Mouse (Mus musculus) left cerebral cortex, postnatal 25 days (tissue): ENCODE results near the gene Bdkrb1. TPM values are rescaled to one million over a fixed set of nuclear protein-coding genes. Genes with fewer than 3 reads are reported as not detected.

Experiments
- DNase-seq, 2 experiments: peaks; one replicate each; pipeline ENCODE4 v3.0.0; 2022; ENCODE audit warnings: low spot score in 2 of 2, mixed read lengths in 1 of 2
- intact Hi-C: fragments of 180-260 bp; cut with DNase I; formaldehyde crosslinking; loops from one replicate; pipeline ENCODE4 v1.15.1; 2025
- total RNA-seq, 2 experiments: library from RNA; stranded (reverse); gene quantifications; 2 replicates each; pipeline ENCODE4 v1.2.3; 2021

Bdkrb1 gene
- total RNA-seq, result not detected

DNA sequence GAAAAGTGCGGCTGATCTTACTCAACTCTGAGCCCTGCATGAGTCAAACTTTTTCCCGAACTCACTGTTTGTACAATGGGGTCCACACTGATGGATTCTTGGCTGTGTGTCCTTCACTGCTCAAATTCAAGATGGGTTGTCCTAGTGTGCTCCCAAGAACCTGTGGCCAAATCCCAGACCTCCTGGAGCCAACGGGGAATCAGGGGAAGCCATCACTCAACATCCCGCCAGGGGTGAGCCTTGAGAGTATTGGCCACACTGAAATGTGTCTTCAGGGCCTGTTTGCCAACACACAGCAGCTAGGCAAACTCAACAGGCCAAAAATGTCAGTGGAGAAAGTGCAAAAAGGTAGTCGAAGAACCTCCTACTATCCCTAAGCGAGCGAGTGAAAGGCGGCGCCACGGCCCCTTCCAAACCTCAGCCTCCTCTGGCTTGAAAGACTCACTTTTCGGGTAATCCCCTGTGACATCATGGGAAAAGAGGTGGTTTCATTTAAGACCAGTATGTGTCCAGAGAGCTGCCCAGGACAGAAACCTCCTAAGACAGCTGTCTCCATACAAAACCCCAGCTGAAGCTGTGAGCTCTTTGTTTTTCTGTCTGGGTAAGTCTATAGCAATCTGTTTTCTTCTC, at the start of gene Bdkrb1:
Gene Bdkrb1 (plus strand): TSS at position 505 of the 630 bp plus-strand sequence.
- no peak for DNase-seq
- intact Hi-C loops, result no loop called here

GRCm38 (mm10) chr12:105554151-105554772, 48.6 kb upstream of the Bdkrb1 start:
- intact Hi-C loops, result no loop called here
- DNase-seq, result no peak

- intact Hi-C loops, result no loop called here
- no peak for DNase-seq
Measured at GRCm38 (mm10) chr12:105555172-105555571, 47.7 kb upstream of the Bdkrb1 start.

GRCm38 (mm10) chr12:105557250-105557925, 45.5 kb upstream of the Bdkrb1 start:
- DNase-seq, result no peak
- intact Hi-C loops, result no loop called here

- DNase-seq, result peak in 1 of 2 experiments; percentile 82
- intact Hi-C loops, result no loop called here
Measured at GRCm38 (mm10) chr12:105561007-105561534, 41.8 kb upstream of the Bdkrb1 start.

GRCm38 (mm10) chr12:105562056-105562820, 40.6 kb upstream of the Bdkrb1 start:
- intact Hi-C loops, result no loop called here
- DNase-seq, result no peak

- intact Hi-C loops, result no loop called here
- no peak for DNase-seq
Measured at GRCm38 (mm10) chr12:105562936-105563680, 39.8 kb upstream of the Bdkrb1 start, which contains the start of gene Bdkrb2. Bdkrb2 (plus strand) TSS chr12:105563226.

- intact Hi-C loops, result no loop called here
- no peak for DNase-seq
Measured at GRCm38 (mm10) chr12:105563726-105564275, 39.1 kb upstream of the Bdkrb1 start.

GRCm38 (mm10) chr12:105565221-105565620, 37.7 kb upstream of the Bdkrb1 start:
- intact Hi-C loops, result no loop called here
- no peak for DNase-seq

GRCm38 (mm10) chr12:105571867-105572266, 31.0 kb upstream of the Bdkrb1 start:
- DNase-seq, result no peak
- intact Hi-C loops, result no loop called here

DNA sequence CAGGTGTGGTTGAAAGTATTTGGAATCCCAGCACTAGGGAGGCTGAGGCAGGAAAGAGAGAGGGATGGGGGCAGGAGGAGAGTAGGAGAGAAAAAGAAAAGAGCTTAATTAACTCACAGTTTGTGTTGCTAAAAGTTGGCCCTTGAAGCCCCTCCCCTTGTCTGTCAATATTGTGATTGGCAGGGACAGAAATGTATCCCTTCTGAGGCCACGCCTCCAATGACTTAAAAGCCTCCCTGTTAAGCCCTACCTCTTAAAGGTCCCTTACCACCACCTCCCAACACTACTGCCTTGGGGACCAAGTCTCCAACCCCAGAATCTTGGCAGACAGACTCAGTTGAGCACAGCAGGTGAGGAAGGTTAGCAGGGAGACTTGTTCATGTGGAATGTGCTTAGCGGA, 30.3 kb upstream of the Bdkrb1 start:
- intact Hi-C loops, result no loop called here
- DNase-seq, result no peak

- DNase-seq, result no peak
- intact Hi-C loops, result no loop called here
Measured at GRCm38 (mm10) chr12:105574356-105574755, 28.5 kb upstream of the Bdkrb1 start.

GRCm38 (mm10) chr12:105580490-105580889, 22.4 kb upstream of the Bdkrb1 start:
- intact Hi-C loops, result no loop called here
- DNase-seq, result no peak

DNA sequence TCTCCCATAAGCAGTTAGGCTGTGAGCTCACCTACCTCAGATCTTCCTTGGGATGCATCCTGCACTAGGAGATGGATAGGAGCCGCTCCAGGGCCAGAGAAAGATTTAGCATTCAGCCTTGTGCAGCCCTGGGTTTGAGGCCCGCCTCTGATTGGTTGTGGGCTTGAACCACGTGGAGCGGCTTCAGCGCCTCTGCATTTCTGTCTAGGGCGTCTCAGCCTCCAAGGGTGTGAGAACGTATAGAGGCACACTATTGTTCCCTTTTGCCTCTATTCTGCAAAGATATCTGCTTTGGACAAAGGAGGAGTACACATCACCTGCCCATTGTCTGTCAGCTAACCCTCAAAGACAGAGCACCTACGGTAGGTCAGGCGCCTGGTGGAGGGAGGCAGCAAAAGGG, 20.4 kb upstream of the Bdkrb1 start:
- intact Hi-C loops, result no loop called here
- DNase-seq, result no peak

GRCm38 (mm10) chr12:105583484-105583883, 19.4 kb upstream of the Bdkrb1 start:
- DNase-seq, result no peak
- intact Hi-C loops, result no loop called here

DNA sequence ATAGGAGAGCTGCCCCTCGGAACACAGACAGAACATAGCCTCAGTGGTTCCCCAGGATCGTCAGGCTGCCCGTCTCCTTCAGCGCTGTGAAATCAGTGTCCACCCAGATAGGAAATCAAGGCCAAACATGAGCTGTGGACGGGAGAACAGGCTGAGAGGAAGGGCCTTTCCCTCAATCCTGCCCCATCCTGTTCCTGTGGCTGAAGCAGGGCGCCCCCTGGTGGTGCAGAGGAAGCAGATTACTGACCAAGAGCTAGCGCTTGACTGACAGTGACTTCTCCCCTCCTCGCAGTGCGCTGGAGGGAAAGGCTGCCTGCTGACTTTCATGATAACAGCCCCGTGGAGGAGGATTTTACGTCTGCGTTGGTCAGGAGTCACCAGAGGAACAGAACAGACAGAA, 18.0 kb upstream of the Bdkrb1 start:
- DNase-seq, result peak; percentile 66 to 71
- intact Hi-C loops, result loop anchor here (1.0 to 5.0 kb wide), 2 partner anchors 87 to 153 kb away; no protein-coding TSS in a partner anchor

DNA sequence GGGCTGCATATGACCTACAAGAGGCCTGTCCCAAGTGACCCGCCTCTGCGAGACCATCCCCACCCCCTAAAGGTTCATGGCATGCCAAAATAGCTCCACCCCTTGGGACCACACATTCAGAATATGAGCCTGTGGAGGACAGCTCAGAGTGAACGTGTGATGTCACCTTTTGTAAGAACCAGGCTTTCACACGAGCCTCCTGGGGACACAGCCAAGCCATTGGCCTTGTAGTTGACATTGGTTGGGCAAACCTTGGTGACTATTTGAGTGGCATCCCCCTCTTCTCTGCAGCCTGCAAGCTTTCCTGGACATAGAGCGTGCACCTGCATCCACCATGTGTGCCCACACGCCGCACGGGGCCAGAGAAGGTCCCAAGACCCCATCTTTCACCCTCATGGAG, 15.4 kb upstream of the Bdkrb1 start:
- intact Hi-C loops, result loop anchor here (5.0 kb wide), 1 partner anchor 155 kb away; no protein-coding TSS in a partner anchor
- DNase-seq, result no peak

DNA sequence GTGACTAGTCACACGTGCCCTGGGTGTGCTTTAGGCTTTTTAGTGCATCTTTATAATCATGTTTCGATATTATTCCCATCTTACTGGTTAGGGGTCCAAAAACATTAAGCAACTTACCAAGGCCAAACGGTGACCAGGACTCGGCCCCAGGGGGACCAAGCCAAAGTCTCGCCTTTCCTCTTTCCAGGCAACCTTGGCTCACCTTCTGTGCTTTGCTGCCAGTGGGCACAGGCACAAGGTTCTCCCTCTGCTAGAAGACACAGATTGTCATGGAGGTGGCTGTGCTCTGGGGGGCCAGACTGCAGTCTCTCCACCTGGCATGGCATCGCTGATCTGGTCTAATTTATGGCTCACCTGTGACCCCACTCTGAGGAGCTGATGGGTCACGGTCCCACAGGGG, 12.1 kb upstream of the Bdkrb1 start:
- DNase-seq, result no peak
- intact Hi-C loops, result no loop called here

- DNase-seq, result no peak
- intact Hi-C loops, result no loop called here
Measured at GRCm38 (mm10) chr12:105592361-105592761, 10.5 kb upstream of the Bdkrb1 start.
